Mouse (Mus musculus) hindbrain, postnatal 0 days (tissue): ENCODE results near the gene Fbxo21. TPM values are rescaled to one million over a fixed set of nuclear protein-coding genes. Genes with fewer than 3 reads are reported as not detected.

Experiments used
- ATAC-seq: fragments of 200-750 bp; cut with Nextera tagmentation; 2 replicates; pipeline ENCODE4 v1.8.0; 2017; ENCODE audit warnings: mild to moderate bottlenecking, moderate TSS enrichment, moderate library complexity
- DNase-seq: peaks from one replicate; pipeline ENCODE4 v3.0.0-alpha.2; 2015; ENCODE audit warnings: low spot score
- H3K27ac ChIP-seq: fragments of 300-500 bp; sonication (generic); 2 replicates; pipeline ENCODE4 v1.5.1; 2014; ENCODE audit warnings: mild to moderate bottlenecking
- H3K27me3 ChIP-seq: fragments of 300-500 bp; sonication (generic); 2 replicates; pipeline ENCODE4 v1.6.1; 2014; ENCODE audit warnings: low read length, mixed read lengths; ENCODE audit not compliant: insufficient read depth
- H3K36me3 ChIP-seq: fragments of 300-500 bp; sonication (generic); 2 replicates; pipeline ENCODE4 v1.6.1; 2014; ENCODE audit warnings: low read length, mixed read lengths; ENCODE audit not compliant: insufficient read depth
- H3K4me1 ChIP-seq: fragments of 300-500 bp; sonication (generic); 2 replicates; pipeline ENCODE4 v1.6.1; 2014; ENCODE audit warnings: antibody characterized with exemption, low read length, mixed read lengths; ENCODE audit not compliant: insufficient read depth
- H3K4me2 ChIP-seq: fragments of 300-500 bp; sonication (generic); 2 replicates; pipeline ENCODE4 v1.6.1; 2014; ENCODE audit warnings: low read depth, mild to moderate bottlenecking, low read length, moderate library complexity, mixed read lengths
- H3K4me3 ChIP-seq: fragments of 300-500 bp; sonication (generic); 2 replicates; pipeline ENCODE4 v1.5.1; 2014; ENCODE audit warnings: low read length
- H3K9ac ChIP-seq: fragments of 300-500 bp; sonication (generic); replicated peaks from 2 replicates; pipeline ENCODE4 v1.6.1; 2014; ENCODE audit warnings: mild to moderate bottlenecking, low read length, moderate library complexity, mixed read lengths
- H3K9me3 ChIP-seq: fragments of 300-500 bp; sonication (generic); 2 replicates; pipeline ENCODE4 v1.6.1; 2016; ENCODE audit warnings: low read length, mixed read lengths
- CTCF ChIP-seq: IDR thresholded peaks from 2 replicates; pipeline ENCODE4 v1.5.1; 2016; ENCODE audit warnings: antibody characterized with exemption, control low read depth, low read depth
- WGBS: fragments of 180-500 bp; shearing (Covaris S2); extraction: QIAGEN DNeasy Blood & Tissue Kit; methylation state at CpG from one replicate; pipeline ENCODE4 v1.1.7; 2014; 5-methylcytosine and 5-hydroxymethylcytosine counted together
- polyA plus RNA-seq: library from polyadenylated mRNA; unstranded; fragments of >200 nt; fragmentation: Nextera tagmentation; extraction: Ambion mirVana; gene quantifications from 2 replicates; pipeline ENCODE4 v1.2.1, GENCODE M21; 2015
- total RNA-seq: library from RNA; depleted of rRNA; stranded (reverse); fragments of >200 nt; gene quantifications from 2 replicates; pipeline ENCODE4 v1.2.3, GENCODE M21; 2014; rRNA removed

Gene Fbxo21
- 194 and 198 TPM in 2 replicates for total RNA-seq
- 126 and 134 TPM in 2 replicates for polyA plus RNA-seq

DNA sequence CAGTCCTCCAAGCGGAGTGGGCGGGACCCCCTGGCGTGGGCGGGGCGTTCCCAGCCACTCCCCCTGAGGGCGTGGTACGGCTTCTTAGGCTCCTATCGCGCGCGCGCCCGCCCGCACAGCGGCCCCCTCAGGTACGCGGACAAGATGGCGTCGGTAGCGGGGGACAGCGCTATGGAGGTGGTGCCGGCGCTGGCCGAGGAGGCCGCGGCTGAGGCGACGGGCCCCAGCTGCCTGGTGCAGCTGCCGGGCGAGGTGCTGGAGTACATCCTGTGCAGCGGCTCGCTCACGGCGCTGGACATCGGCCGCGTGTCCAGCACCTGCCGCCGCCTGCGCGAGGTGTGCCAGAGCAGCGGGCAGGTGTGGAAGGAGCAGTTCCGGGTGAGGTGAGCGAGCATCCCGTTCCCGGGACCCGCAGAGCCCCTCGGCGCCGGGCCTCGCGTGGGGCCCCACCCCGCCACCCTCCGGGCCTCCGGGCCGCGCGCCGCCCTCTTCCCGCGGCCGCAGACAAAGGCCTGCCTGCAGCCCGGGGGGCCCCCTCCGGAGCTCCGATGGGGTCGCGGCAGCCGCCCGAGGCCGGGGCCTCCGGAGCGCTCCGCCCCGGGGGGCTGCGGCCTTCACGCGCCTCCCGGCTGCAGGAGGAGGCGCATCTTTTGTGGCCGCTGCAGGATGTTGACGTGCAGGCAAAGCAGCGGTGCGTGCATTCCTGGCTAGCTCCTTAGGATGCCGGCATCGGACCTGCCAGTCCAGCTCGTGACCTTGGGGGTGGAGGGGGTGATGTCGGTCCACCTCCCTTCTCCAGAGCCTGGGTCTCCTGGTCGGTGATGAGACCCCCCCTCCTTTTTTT is at the start of gene Fbxo21:
Fbxo21 (plus strand) TSS at position 74 of the 844 bp plus-strand sequence.
- peaks cover 7% of the 10 kb centered on the region; the same call in 1 of the 2 replicates for H3K36me3 ChIP-seq
- peak within 1 kb of the TSS; percentile 93 for H3K27ac ChIP-seq
- peak; percentile 88 for ATAC-seq
- H3K4me2 ChIP-seq: peak within 1 kb of the TSS; percentile 72
- H3K4me3 ChIP-seq: peak within 1 kb of the TSS; percentile 94
- under 1% methylated on average over 63 of the region's 88 CpGs for WGBS
- H3K27me3 ChIP-seq: no peaks in the 10 kb centered on the region
- H3K9ac ChIP-seq: peak within 1 kb of the TSS; percentile 99
- H3K4me1 ChIP-seq: 0 out of 2 replicates have a peak, but pooled peaks cover 5% of the 10 kb centered on the region
- peak; percentile 98 for DNase-seq
- 0 out of 2 replicates have a peak, but pooled peaks have one; percentile 14 for TF ChIP-seq CTCF
- no peaks in the 10 kb centered on the region for H3K9me3 ChIP-seq

DNA sequence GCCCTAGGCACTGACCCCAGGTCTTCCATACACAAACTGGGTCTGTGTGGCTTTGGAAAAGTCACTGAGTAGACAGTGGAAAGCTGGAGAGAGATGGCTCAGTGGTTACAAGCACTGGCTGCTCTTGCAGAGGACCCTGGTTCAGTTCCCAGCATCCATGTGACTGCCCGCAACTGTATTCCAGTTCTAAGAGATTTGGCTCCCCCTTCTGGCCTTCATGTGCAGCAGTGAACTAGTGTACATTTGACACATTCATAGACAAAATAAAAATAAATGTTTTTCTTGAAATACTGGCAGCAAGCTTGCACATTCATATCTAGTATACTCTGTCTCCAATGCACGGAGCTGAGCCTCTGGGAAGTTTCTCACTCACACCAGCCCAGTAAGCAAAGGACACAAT is 48.0 kb upstream of the Fbxo21 start:
- Histone ChIP-seq H3K27me3 (no peaks in the 10 kb centered on the region), H3K36me3 (no peaks in the 10 kb centered on the region), H3K9ac (no peak overlapping the region), H3K27ac (no peak overlapping the region), H3K4me1 (no peaks in the 10 kb centered on the region), H3K4me3 (no peak overlapping the region), H3K4me2 (no peak overlapping the region), H3K9me3 (no peaks in the 10 kb centered on the region)
- TF ChIP-seq CTCF: peak; percentile 23; the same call in 1 of the 2 replicates
- DNase-seq: no peak
- no peak for ATAC-seq
- whole genome bisulfite sequencing: 86% methylated on average over 2 of the region's 2 CpGs

DNA sequence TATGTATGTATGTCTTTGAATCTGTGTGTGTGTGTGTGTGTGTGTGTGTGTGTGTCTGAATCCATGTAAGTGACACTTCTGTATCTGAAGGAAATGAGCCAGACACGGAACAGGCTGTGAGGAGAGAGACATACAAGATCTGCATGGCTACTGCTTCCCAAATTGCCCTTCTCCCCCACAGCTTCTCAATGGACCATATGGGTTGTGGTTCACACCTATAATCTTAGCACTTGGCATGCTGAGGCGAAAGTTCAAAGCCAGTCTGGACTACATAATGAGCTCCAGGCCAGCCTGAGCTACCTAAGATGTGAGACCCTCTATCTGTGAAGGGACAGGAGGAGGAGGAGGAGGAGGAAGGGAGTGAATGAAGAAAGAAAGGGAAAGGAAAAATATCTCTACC is 44.3 kb upstream of the Fbxo21 start:
- H3K4me3 ChIP-seq: no peak overlapping the region
- H3K9ac ChIP-seq: no peak overlapping the region
- peak; percentile 8 for DNase-seq
- H3K9me3 ChIP-seq: no peaks in the 10 kb centered on the region
- no peaks in the 10 kb centered on the region for H3K4me1 ChIP-seq
- 73% methylated on average over 2 of the region's 2 CpGs for WGBS
- no peak for TF ChIP-seq CTCF
- no peak overlapping the region for H3K27ac ChIP-seq
- H3K27me3 ChIP-seq: no peaks in the 10 kb centered on the region
- ATAC-seq: no peak
- no peak overlapping the region for H3K4me2 ChIP-seq
- H3K36me3 ChIP-seq: no peaks in the 10 kb centered on the region

DNA sequence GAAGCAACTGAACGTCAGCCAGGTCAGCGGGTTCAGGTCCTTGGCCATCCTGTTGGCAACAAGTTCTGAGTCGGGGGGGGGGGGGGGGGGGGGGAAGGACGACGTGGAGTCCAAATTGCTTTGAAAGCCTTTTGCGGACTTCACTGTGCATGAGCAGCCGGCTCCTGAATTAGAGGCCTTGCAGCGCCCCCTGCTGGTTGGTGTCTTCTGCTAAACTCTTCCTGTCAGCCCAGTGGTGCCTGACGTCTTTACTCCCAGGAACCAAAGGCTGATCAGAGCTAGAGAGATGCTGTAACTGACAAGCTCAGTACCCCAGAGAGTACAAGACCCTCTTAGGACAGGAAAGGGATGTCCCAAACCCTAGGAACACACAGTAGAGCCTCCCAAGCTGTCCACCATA is 43.7 kb upstream of the Fbxo21 start:
- TF ChIP-seq CTCF: peak; percentile 86
- no peak overlapping the region for H3K27ac ChIP-seq
- DNase-seq (peak; percentile 94), ATAC-seq (peak; percentile 74; the same call in 1 of the 2 replicates)
- H3K4me1 ChIP-seq: no peaks in the 10 kb centered on the region
- no peak overlapping the region for H3K9ac ChIP-seq
- H3K36me3 ChIP-seq: no peaks in the 10 kb centered on the region
- 5% methylated on average over 6 of the region's 9 CpGs for WGBS
- no peak overlapping the region for H3K4me3 ChIP-seq
- no peaks in the 10 kb centered on the region for H3K9me3 ChIP-seq
- no peaks in the 10 kb centered on the region for H3K27me3 ChIP-seq
- no peak overlapping the region for H3K4me2 ChIP-seq

DNA sequence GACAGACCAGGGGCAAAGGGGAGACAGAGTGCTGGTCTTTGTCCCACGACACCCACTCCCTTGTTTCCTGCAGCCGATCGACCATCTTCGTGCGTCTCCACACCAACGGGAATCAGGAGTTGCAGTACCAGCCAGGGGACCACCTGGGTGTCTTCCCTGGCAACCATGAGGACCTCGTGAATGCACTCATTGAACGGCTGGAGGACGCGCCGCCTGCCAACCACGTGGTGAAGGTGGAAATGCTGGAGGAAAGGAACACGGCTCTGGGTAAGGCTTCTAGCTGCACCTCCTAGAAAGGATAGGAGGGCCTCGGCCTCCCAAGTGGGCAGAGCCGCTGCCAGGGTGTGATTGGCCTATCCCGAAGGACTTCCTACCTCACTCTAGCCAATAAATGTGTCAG is 40.2 kb upstream of the Fbxo21 start:
- Histone ChIP-seq H3K4me1 (no peaks in the 10 kb centered on the region), H3K27ac (no peak overlapping the region), H3K9me3 (no peaks in the 10 kb centered on the region), H3K4me2 (no peak overlapping the region), H3K27me3 (no peaks in the 10 kb centered on the region), H3K36me3 (no peaks in the 10 kb centered on the region), H3K4me3 (no peak overlapping the region), H3K9ac (no peak overlapping the region)
- no peak for TF ChIP-seq CTCF
- 55% methylated on average over 16 of the region's 16 CpGs for WGBS
- ATAC-seq: no peak
- no peak for DNase-seq

DNA sequence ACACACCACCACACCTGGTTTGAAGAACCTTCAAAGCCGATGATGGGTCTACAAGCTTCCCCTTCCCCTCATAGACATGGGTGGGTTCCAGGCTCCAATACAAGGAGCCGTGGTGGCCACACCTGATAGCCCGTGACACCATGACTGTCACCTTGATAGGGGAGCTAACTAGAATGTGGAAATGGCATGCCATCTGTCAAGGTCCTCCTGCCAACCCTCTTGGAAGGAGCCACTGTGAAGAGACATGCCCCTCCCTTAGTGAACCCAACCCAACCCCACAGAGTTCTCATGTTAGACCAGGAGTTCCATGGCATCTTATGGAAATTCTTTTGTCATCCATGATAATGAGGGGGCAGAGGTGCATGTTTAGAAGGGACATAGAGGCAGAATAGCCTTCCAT is 39.3 kb upstream of the Fbxo21 start:
- Histone ChIP-seq H3K4me3 (no peak overlapping the region), H3K27ac (no peak overlapping the region), H3K4me1 (no peaks in the 10 kb centered on the region), H3K36me3 (no peaks in the 10 kb centered on the region), H3K9ac (no peak overlapping the region), H3K27me3 (no peaks in the 10 kb centered on the region), H3K9me3 (no peaks in the 10 kb centered on the region), H3K4me2 (no peak overlapping the region)
- WGBS: 84% methylated on average over 3 of the region's 3 CpGs
- no peak for ATAC-seq
- no peak for TF ChIP-seq CTCF
- no peak for DNase-seq

DNA sequence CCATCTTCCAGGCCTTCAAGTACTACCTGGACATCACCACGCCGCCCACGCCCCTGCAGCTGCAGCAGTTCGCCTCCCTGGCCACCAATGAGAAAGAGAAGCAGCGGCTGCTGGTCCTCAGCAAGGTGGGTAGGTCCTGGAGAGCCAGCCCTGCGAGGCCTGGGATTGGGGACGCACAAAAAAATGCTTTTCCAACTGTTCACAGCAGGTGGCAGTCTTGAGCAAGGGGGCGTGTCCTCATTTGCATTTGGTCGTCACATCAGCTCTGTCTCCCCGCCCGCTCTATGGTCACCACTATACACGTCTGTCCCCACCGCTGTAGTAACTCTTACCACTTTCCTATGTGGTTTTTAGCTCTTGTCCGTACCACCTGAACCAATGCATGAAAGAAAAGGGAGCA is 38.3 kb upstream of the Fbxo21 start:
- no peaks in the 10 kb centered on the region for H3K4me1 ChIP-seq
- peak; percentile 79 for TF ChIP-seq CTCF
- DNase-seq: peak; percentile 72
- WGBS: 26% methylated on average over 14 of the region's 14 CpGs
- no peaks in the 10 kb centered on the region for H3K27me3 ChIP-seq
- peak overlapping the region; percentile 38 for H3K4me2 ChIP-seq
- H3K27ac ChIP-seq: no peak overlapping the region
- H3K9me3 ChIP-seq: no peaks in the 10 kb centered on the region
- H3K36me3 ChIP-seq: no peaks in the 10 kb centered on the region
- H3K4me3 ChIP-seq: peak overlapping the region; percentile 5; the same call in 1 of the 2 replicates
- no peak overlapping the region for H3K9ac ChIP-seq
- ATAC-seq: peak; percentile 38; the same call in 1 of the 2 replicates
